Mouse (Mus musculus) heart, adult 11 months (tissue): Measurements from ENCODE around the gene Ptprf.

Experiments used
- DNase-seq: peaks from one replicate; pipeline ENCODE4 v3.0.0; 2022

Ptprf gene

DNA sequence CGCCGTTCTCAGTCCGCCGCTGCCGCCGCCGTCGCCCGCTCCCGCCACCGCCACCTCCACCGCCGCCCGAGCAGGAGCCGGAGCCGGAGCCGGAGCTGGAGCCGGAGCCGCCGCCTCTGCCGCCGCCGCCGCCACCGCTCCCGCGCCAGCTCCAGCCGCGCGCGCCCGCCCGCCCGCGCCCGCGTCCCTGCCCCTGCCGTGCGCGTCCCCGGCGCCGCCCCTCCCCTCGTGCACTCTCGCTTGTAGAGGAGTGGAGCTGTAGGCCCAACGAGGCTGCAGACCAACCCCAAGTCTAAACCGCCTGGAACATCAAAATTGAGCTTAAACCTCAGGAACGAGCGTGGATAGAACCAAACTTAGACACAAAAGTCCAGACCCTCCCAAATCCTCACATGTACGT is at the start of gene Ptprf:
TSS of gene Ptprf (minus strand) at position 175 of the 400 bp plus-strand sequence.
- peak; percentile 96 for DNase-seq

DNA sequence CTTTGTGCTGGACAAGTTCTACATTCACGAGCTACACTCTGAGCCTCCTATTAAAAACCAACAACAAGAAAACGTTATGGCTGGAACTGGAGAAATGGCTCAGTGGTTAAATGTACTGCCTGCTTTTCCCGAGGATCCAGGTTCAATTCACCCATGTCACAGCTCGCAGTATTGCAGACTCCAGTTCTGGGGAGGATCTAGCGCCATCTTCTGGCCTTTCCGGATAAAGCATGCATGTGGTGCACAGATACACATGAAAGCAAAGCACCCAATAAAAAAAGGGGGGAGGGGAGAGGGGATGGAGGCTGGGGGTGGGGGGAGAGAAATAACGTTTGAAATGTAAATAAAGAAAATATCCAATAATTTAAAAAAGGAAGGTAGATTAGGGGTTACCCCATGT is 45.5 kb upstream of the Ptprf start:
- DNase-seq, result no peak

DNA sequence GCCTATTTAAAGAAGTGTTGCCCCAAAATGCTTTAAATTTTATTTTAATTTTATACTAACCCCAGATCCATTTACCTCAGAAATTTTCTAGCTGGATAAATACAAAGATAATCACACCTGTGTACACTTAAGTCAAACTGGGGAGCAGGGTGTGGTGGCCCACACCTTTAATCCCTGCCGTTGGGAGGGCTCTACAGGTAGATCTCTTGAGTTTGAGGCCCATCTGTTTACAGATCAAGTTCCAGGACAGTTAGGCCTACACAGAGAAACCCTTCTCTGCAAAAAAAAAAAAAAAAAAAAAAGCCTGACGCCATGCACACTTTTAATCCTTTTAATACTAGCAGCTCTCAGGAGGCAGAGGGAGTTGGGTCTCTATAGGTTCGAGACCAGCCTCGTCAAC is 44.8 kb upstream of the Ptprf start:
- no peak for DNase-seq

DNA sequence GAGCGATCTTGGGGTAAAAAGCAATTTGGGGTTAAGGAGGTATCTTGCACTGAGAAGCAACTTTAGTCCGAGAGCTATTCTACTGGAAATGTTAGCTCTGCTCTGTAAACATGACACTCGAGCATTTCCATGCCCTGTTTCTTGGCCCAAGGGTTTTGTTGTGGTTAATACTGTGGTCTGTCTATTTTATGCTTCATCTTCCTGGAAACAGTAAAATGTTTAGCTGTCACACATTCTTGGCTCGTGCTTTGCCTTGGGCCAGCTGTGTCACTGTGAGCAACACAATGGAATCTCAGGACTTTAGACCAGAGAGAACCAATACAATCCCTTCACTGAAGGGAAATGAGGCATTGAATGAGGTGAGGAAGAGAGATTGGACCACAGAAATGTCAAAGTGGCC is 40.6 kb upstream of the Ptprf start:
- no peak for DNase-seq

DNA sequence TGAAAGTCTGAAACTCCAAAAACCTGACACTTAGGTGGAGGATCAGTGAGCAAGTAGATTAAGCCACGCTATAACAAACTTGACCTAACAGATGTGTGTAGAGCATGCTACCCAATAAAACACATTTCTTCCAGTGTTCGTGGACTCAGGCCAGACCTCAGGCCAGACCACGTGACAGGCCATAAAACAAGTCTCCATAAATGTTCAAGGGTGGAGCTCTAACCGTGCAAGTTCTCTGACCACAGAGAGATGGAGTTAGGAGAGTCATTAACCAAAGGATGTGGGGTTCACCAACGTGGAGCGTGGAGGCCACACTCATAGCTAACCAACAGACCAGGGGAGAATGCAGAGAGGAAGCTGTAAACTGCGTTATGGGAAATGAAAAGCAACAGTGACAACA is 35.3 kb upstream of the Ptprf start:
- no peak for DNase-seq

DNA sequence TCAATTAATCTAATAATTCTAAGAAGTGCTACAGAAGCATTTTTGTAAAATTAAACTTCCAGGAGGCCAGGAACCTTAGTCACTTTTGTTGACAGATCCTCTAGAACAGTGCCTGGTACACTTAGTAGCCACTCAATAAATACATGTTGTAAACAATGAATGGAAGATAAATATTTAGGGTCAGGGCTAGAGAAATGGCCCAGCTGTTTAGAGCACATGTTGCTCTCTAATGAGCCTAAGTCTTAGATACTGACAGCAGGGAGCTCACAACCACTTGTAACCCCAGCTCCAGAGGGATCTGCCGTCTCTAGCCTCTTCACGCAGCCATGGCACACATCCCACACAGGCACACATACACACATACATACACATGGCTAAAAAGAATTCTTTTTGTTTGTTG is 29.4 kb upstream of the Ptprf start:
- DNase-seq, result no peak

DNA sequence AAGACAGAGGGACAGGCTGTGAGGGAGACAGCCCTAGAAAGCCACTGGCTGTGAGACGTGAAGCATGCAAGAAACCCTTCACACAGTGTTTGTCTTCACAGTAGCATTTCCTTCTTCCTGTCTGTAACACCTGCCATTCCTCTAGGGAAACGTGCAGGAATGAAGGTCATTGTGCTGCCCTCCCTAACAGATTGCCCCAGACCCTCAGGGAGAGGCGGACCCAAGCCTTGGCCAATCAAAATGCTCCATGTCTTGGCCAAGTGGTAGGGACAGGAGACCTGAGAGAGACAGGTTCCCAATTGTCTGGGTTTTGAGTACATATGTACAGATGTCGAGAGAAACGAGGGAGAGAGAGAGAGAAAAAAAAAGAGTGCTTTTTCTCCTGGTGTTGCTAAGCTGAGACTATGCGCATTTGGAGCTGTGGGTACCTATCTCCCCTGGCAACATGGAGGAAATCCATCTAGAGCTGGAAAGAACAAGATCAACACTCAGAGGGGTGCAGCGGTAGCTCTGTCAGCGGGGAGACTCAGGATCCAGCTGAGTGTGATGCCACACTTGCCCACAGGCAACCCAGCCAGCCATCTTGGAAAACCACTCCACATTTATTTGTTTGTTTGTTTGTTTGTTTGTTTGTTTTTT is 28.6 kb upstream of the Ptprf start:
- DNase-seq, result no peak

DNA sequence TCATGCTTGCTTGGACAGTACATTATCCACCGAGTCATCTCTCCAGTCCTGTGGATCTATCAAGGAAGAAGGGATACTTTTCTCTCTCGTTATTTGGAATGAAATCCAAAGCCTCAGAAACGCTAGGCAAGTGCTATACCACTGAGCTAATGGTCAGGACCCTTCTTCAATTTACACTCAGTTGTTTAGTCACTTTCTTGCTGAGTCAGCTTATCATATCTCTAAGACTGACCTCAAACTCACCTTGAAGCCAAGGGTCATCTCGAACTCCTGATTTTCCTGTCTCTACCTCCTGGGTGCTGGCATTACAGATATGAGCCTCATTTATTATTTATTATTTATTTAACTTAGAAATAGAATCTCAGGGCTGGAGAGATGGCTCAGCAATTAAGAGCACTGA is 25.5 kb upstream of the Ptprf start:
- DNase-seq, result no peak

DNA sequence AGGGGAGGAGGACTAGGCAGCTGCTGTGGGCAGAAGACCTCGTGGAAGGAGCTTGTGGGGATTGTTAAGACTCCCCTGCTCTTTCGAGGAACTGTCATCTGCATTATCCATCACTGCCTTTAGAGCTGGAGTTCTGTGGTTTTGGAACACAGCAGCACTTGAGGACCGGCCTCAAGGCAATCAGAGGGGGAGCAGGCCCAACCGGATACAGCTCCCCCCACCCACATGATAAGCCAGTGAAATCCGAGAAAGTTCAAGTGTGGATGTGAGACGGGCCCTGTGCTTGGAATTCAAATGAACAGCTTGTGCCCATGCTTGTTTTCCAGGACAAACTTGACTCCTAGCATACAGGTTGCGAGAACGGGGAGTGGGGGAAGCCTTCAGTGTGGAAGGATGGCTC is 24.1 kb upstream of the Ptprf start:
- no peak for DNase-seq

DNA sequence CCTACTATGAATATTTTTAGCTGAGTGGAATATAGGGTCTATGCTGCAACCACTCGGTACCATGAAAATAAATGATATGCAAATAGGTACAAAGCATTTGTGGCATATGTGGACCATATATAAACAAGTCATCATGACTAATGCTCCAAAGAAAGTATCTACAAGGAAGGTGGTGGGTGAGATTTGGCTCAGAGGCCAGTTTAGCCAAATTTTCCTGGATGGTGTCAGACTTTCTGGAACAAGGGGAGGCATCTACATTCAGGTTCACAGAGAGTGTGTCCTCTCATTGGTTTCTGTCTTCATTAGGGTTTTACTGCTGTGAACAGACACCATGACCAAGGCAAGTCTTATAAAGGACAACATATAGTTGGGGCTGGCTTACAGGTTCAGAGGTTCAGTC is 19.3 kb upstream of the Ptprf start:
- DNase-seq, result no peak

DNA sequence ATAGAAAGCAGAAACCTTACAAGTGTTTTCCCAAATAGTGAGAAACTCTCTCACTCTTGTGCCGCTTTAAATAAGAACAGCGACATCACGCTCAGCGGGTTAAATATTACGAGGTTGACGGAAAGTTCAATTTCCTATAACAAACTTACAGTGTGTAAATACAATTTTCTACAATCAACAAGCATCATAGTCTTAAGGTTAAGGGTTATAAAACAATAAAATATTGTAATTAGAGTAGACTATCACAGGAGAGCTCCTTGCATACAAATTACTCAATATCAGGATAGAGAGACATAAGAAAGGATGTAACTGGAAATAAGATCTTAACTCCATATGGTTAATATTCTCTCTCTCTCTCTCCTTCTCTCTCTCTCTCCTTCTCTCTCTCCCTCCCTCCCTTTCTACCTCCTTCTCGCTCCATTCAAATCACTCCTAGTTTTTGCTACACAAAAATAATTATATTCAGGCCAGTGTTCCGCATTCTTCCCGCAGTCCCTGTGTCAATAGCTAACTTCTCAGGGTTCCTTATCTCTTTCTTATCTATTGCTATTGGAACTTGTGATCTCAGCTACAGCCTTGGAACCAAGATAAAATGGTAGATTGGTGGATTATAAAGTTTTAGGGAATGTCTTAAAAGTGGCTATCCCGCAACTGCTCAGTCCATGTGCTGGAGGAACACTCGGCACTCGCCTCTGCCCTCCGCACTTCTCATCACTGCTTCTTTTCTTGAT is 16.5 kb upstream of the Ptprf start:
- no peak for DNase-seq

DNA sequence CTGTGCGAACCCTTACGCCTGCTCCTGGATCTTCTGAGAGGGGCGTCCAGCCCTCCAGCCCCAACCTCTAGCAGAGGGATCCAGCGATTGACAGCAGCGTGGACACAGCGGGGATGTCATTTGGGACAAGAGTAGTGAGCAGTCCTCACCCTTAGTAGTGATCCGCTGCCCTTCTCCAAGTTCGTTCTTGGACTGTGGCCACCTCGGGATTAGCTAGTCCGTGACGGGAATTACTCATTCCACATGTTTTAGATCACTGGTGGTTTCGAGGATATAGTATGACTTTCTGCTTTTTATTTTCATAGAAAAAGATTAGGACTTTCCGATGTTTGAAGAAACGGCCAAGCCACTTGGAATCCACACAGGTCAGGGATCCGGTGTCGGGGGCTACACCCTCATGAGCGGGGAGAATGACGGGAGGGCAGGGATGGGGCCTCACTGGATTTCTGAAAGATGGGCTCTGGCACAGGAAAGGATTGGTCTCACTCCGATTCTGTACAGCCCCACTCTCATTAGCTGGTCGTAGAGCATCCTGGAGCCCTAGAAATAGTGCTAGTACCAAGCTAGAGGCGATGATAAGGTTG is 15.0 kb upstream of the Ptprf start:
- DNase-seq, result no peak

DNA sequence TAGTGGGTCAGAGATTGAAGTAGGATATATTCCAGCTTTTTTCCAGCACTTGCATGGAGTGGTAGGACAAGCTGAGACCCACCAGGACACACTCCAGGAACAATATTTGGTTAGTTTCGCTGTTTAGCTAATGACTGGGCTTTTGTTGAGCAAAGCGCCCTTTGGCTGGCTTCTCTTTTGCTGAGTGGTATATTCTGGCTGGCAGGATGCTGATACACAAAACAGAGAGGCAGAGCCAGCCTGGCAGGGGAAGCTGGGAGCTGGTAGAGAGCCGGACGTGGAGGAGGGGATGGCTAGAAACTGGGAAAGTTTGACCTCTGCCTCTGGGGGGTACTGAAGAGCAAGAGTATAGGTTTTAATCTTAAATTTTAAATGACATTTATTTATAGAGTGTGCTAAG is 13.8 kb upstream of the Ptprf start:
- peak; percentile 76 for DNase-seq

DNA sequence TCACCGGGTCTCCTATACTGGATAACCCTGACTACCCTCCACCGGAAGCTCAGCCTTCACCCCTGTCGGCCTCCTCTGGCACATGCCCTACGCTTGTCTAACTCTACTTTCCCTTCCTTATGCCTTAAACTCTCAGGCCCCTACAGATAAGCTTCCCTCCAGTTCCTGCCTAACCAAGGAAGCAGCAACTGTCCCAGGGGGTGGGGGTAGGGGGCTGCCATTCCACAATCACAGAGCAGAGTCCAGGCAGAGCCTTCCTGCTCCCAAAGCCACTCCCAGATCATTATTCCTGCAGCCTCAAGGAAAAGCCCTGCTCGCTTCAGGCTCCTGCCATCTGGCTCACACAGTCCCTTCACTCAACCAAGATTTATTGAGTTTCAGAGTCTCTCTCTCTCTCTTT is 6.6 kb upstream of the Ptprf start:
- DNase-seq, result no peak

DNA sequence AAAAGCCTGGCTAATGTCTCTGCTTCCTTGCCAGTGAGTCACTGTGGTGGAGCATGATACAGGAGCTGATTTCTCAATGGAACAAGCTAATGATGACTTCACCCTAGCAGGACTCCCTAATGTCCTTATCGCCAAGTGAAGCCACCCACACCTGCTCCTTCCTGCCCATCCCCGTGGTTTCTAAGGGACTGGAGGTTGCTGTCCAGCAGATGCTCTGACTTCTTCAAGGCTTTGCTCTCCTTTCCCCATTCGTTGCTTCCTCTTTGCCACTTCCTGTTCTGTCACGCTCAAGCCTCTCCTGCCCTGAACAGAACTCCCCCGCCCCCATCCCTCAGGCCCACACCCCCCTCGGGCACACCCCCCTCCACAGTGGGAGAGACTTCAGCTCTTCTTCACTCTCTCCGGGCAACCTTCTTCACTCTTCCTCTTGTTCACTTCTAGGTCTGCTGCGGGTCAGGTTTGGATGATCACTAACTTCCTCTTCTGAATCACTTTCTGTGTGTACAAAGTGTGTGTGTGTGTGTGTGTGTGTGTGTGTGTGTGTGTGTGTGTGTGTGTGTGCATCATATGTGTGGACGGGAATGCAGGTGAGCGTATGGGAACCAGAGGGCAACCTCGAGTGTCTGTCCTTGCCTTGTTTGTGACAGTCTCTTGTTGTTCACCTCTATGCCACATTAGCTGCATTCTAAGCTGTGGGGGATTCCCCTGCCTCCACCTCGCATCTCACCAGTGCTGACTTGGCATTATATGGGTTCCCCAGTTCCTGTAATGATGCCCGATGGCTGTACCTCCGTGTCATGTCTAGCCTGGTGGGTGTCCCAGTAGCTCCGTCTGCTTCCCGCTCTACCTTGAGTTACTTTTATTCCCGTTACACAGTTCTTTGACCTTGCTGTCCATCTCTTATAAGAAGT is 4.7 kb upstream of the Ptprf start:
- DNase-seq, result no peak

DNA sequence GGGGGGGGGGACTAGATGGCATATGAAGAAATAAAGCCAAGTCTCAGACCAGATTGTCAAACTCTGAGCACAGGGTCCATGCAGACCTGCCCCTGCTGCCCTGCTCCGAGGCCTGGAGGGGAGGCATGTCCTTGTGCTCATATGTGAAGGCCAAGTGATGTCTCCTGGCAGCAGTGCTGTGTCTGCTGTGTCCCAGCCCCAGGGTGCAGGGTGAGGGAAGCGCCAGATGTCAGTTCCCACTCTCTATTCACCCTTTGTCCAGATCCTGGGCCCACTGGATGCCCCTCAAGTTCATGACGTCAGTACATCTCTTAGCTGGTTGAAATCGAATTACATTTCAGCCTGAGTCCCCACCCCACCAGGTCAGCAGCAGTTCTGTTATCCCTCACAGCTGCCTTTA is 3.6 kb upstream of the Ptprf start:
- no peak for DNase-seq

DNA sequence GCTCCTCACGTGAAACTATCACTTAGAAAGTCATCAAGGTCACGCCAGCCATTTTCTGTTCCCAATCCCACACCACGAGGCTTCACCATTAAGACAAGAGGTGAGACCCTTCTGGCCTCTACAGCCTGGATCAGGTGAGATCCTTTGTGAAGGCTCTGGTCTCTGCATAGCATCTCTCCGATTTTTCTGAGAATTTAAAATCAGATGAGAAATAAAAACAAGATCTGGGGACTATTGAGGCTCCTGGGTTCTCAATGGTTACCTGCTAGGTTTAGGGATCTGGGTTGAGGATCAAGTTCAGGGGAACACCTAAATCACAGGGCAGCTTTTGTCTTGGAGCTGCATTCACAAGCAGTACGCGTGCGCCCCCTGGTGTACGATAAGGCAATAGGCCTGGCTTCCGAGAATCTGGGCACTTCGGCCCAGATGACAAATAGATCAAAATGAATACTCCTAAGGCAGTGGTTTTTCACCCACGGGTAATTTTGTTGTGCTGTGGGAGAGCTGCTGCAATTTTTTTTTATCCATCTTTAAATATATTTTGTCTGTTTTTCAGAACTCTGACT is 1.6 kb upstream of the Ptprf start:
- peak; percentile 95 for DNase-seq

DNA sequence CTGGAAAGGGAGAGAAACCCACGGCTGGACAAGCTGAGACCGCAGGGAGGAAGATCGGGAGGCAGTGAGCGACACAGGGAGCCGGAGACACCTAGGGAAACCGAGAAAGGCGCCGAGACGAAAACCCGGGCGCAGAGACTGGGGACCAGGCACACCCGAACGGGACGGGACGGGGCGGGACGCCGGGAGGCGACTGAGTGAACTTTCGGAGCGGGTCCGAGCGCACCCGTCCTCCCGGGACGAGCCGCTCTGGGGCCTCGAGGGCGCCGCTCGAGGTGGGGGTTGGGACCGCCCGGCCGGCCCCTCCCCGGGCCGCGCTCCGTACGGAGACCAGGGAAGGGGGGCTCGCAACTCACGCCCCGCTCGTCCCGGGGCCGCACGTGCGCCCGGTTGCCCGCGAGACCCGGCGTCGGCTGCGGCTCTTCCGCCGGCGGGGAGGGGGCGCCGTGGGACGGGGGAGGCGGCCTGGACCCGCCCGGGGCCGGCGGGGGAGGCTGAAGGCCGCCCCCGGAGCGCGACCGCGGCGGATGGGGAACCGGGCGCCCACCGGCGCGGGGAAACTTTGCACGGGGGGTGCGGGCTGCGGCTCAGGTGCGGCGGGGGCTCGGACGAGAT is 682 bp downstream of the Ptprf start:
- DNase-seq, result peak; percentile 90

DNA sequence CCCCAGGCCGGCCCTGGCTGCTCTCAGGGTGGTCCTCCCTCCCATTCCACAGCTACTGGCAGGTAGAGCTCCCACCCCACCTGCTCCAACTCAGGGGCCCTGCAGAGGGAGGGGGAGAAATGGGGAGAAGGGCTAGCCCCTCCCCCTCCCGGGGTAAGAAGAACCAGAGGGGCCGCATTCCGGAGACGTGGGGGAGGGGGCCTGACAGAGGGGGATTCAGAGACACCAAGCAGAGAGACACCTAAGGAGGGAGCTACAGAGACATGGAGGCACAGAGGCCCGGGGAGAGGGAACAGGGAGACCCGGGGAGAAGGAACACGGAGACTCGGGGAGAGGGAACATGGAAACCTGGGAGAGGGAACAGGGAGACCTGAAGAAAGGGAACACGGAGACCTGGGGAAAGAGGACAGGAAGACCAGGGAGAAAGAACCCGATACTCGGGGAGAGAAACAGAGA is 1.2 kb downstream of the Ptprf start:
- DNase-seq, result peak; percentile 89

DNA sequence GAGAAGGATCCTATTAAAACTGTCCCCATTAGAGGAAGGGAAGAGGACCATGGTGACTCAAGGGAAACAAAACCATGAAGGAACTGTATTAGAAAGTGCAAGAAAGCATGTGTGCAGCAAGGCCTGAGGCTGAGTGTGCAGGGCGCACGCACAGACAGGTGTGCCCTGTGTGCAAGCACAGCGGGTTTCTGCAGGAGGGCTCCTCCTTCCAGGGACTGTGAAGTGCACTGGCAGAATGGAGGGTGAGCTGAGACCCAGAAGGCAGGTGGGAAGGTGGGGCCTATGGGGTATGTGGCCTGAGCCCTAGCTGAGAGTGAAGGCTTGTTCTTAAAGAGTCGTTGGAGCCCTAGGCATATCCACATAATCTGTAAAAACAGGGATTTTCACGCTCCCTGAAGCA is 1.9 kb downstream of the Ptprf start:
- no peak for DNase-seq

DNA sequence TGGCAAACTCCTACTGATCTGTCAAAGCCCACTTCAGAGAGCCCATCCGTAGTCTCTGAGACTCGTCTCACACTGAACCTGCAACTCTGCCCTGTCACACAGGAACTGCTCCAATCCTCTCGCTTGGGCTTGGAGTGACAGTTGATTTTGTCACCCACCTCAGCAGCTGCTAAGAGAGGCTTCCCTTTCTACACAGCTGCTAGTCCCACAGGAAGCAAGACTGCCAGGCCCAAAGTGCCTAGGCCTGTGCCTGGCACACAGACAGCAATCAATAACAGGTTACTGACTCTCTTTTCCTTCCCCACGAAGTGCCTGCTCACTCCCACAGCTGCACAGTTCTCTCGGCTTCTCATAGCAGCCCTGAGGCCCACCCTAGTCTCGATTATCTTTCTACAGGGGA is 2.7 kb downstream of the Ptprf start:
- DNase-seq, result no peak

DNA sequence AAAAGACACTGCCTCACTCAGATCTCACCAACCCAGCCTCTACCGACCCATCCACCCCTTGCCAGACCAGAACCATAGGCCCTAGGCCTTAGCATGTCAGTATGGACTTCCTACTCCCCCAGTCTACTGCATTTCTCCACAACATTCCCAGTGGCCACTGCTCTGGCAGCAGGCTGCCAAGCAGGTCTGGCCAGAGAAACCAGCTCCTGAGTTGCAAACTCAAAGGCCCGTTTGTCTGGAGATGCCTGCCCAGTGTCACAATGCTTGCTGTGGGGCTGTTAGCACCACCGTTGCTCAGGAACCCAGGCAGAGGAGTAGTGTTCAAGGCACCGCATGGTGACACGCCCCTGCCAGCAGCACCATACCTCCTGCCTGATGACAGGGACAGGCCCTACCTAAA is 5.0 kb downstream of the Ptprf start:
- DNase-seq, result no peak

DNA sequence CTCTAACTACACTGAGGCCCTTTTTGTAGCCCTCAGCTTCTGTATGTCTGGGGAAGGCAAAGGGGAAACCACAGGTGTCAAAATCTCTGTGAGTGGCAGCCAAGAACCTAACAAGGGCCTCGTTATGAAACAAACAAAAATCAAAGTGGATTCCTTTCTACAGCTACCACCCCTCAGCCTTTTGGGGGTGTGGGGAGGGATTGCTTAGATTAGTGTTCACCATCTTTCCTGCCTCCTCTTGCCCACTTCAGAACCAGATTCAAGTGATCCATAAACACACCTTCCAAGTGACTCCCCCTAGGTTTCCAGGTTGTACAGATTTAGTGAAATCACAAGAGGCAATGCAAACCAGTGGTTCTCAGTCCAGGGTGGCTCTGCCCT is 9.0 kb downstream of the Ptprf start:
- no peak for DNase-seq
